Comparison of ENCODE assay signal across 8 mouse cellular contexts in genomic region chr7:126776598-126777057, GRCm38 (mm10). TPM values are rescaled to one million over a fixed set of nuclear protein-coding genes. Genes with fewer than 3 reads are reported as not detected.
DNase-seq lines count a peak whose midpoint lies in the region; ATAC-seq lines count a peak whose summit lies in the region.

Gene Ypel3, plus strand, starts transcription at chr7:126776955.

- H3K9me3 ChIP-seq in hindbrain, embryonic 11.5 days (ENCODE audit: control insufficient read depth, low read length), result no peaks in the 10 kb centered on the region

- H3K4me3 ChIP-seq in hindbrain, embryonic 11.5 days (ENCODE audit: low read depth, low read length), result peak within 1 kb of the TSS; percentile 56

- peak within 1 kb of the TSS; percentile 71 for H3K27ac ChIP-seq in hindbrain, embryonic 11.5 days (ENCODE audit: low read depth, low read length)

- peak; percentile 81 for DNase-seq in R1 (ENCODE audit: low read depth, low spot score)
- DNase-seq in cerebellum, postnatal 10 days, result peak; percentile 98
- peak; percentile 94 for DNase-seq in frontal cortex, postnatal 10 days (ENCODE audit: low spot score in 2 of 2)
- DNase-seq in hindbrain, embryonic 11.5 days (ENCODE audit: low spot score), result peak; percentile 92
- peak; percentile 83 to 84 for DNase-seq in layer of hippocampus, postnatal 25 days (ENCODE audit: extremely low spot score in 1 of 2, low spot score in 1 of 2)
- peak; percentile 96 for DNase-seq in lung, postnatal 14 days
- DNase-seq in retina, embryonic 14.5 days (ENCODE audit: low spot score), result peak; percentile 91
- DNase-seq in thymus, postnatal 36 days, result peak; percentile 95 to 98

- H3K4me1 ChIP-seq in hindbrain, embryonic 11.5 days (replicated peaks; ENCODE audit: control insufficient read depth, insufficient read depth, low read length), result peaks cover 10% of the 10 kb centered on the region

- H3K4me2 ChIP-seq in hindbrain, embryonic 11.5 days (replicated peaks; ENCODE audit: low read depth, low read length), result peak within 1 kb of the TSS; percentile 95

- WGBS in hindbrain, embryonic 11.5 days, result under 1% methylated on average over 28 of the region's 37 CpGs

- no peaks in the 10 kb centered on the region for H3K27me3 ChIP-seq in hindbrain, embryonic 11.5 days (ENCODE audit: control insufficient read depth, insufficient read depth, low read length)

- H3K9ac ChIP-seq in hindbrain, embryonic 11.5 days (ENCODE audit: low read depth, low read length), result peak within 1 kb of the TSS; percentile 85

- ATAC-seq in hindbrain, embryonic 11.5 days (ENCODE audit: low FRiP score), result peak; percentile 85

- no peaks in the 10 kb centered on the region for H3K36me3 ChIP-seq in hindbrain, embryonic 11.5 days (ENCODE audit: control insufficient read depth, insufficient read depth, low read length)

RNA-seq across cellular contexts. Expression of gene Ypel3, which starts in this region (rescaled TPM):
- 114 and 119 TPM in 2 replicates for polyA plus RNA-seq in hindbrain, embryonic 11.5 days (2014; fragmentation: Nextera tagmentation; extraction: Ambion mirVana)
- total RNA-seq in layer of hippocampus, postnatal 25 days (2021), result 100 to 1,000 TPM; 268 to 293 TPM

Comparison
In these comparisons a context has a peak if more than half of its experiments do, and no peak if none do; other contexts are left out.
1. Peak in every context shown above with its lines: DNase-seq, ATAC-seq, H3K4me3 ChIP-seq and H3K27ac ChIP-seq.